Mouse (Mus musculus): ENCODE results near the gene Ctsl. TPM values are rescaled to one million over a fixed set of nuclear protein-coding genes. Genes with fewer than 3 reads are reported as not detected.

Ctsl gene
- polyA plus RNA-seq, 1 experiment from 2014 or later = 142 TPM

DNA sequence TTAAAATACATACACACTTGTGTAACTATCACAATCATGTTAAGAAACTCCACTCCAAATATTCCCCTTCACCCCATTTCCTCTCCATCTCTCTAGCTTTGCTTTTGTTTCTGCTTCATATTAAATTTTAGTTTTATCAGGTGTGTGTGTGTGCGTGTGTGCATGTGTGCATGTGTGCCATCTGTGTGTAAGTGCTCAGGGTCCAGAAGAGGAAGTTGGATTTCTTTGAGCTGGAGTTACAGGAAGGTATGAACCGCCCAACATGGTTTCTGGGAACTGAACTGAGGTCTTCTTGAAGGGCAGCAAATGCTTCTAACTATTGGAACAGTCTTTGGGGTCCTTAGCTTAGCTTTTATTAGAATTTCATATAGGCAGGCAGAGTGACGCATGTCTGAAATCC lies 14.2 kb upstream of the Ctsl start:
- DNase-seq (ENCODE audit: low spot score, missing footprints) = no peak
- Histone ChIP-seq H3K4me1 (ENCODE audit: control insufficient read depth, insufficient read depth, low read length) (no peaks in the 10 kb centered on the region), H3K9me3 (ENCODE audit: control insufficient read depth, low read length) (no peaks in the 10 kb centered on the region), H3K36me3 (ENCODE audit: control insufficient read depth, insufficient read depth, low read length) (no peaks in the 10 kb centered on the region), H3K4me3 (ENCODE audit: low read depth, low read length) (no peak overlapping the region), H3K4me2 (no peak overlapping the region), H3K27ac (ENCODE audit: low read depth, low read length) (no peak overlapping the region), H3K9ac (ENCODE audit: low read length) (no peak overlapping the region), H3K27me3 (ENCODE audit: control insufficient read depth, insufficient read depth, low read length) (no peaks in the 10 kb centered on the region)
- no peak for ATAC-seq (ENCODE audit: low FRiP score)
- 87% methylated on average over 3 of the region's 3 CpGs for WGBS

GRCm38 (mm10) chr13:64380251-64380650 lies 9.6 kb upstream of the Ctsl start:
- Histone ChIP-seq H3K4me3 (ENCODE audit: low read depth, low read length) (no peak overlapping the region), H3K27ac (ENCODE audit: low read depth, low read length) (no peak overlapping the region), H3K9ac (ENCODE audit: low read length) (no peak overlapping the region), H3K27me3 (ENCODE audit: control insufficient read depth, insufficient read depth, low read length) (no peaks in the 10 kb centered on the region), H3K36me3 (ENCODE audit: control insufficient read depth, insufficient read depth, low read length) (no peaks in the 10 kb centered on the region), H3K4me1 (ENCODE audit: control insufficient read depth, insufficient read depth, low read length) (no peaks in the 10 kb centered on the region), H3K4me2 (no peak overlapping the region), H3K9me3 (ENCODE audit: control insufficient read depth, low read length) (no peaks in the 10 kb centered on the region)
- ATAC-seq (ENCODE audit: low FRiP score) (no peak), DNase-seq (ENCODE audit: low spot score, missing footprints) (no peak)
- WGBS = 89% methylated on average over 2 of the region's 2 CpGs

- DNase-seq (ENCODE audit: low spot score, missing footprints) = no peak
- ATAC-seq (ENCODE audit: low FRiP score) = no peak
- Histone ChIP-seq H3K4me3 (ENCODE audit: low read depth, low read length) (no peak overlapping the region), H3K36me3 (ENCODE audit: control insufficient read depth, insufficient read depth, low read length) (no peaks in the 10 kb centered on the region), H3K9me3 (ENCODE audit: control insufficient read depth, low read length) (no peaks in the 10 kb centered on the region), H3K4me1 (ENCODE audit: control insufficient read depth, insufficient read depth, low read length) (no peaks in the 10 kb centered on the region), H3K9ac (ENCODE audit: low read length) (no peak overlapping the region), H3K27me3 (ENCODE audit: control insufficient read depth, insufficient read depth, low read length) (no peaks in the 10 kb centered on the region), H3K4me2 (no peak overlapping the region), H3K27ac (ENCODE audit: low read depth, low read length) (no peak overlapping the region)
- WGBS = 83% methylated on average over 4 of the region's 4 CpGs
These were observed 7.9 kb upstream of the Ctsl start for GRCm38 (mm10) chr13:64378601-64379000.

- no peak for ATAC-seq (ENCODE audit: low FRiP score)
- Histone ChIP-seq H3K9me3 (ENCODE audit: control insufficient read depth, low read length) (no peaks in the 10 kb centered on the region), H3K27ac (ENCODE audit: low read depth, low read length) (no peak overlapping the region), H3K4me2 (no peak overlapping the region), H3K36me3 (ENCODE audit: control insufficient read depth, insufficient read depth, low read length) (no peaks in the 10 kb centered on the region), H3K4me1 (ENCODE audit: control insufficient read depth, insufficient read depth, low read length) (no peaks in the 10 kb centered on the region), H3K9ac (ENCODE audit: low read length) (no peak overlapping the region), H3K4me3 (ENCODE audit: low read depth, low read length) (no peak overlapping the region), H3K27me3 (ENCODE audit: control insufficient read depth, insufficient read depth, low read length) (no peaks in the 10 kb centered on the region)
- 81% methylated on average over 2 of the region's 2 CpGs for WGBS
- DNase-seq (ENCODE audit: low spot score, missing footprints) = no peak
These were observed 5.8 kb upstream of the Ctsl start for GRCm38 (mm10) chr13:64376472-64376871.

DNA sequence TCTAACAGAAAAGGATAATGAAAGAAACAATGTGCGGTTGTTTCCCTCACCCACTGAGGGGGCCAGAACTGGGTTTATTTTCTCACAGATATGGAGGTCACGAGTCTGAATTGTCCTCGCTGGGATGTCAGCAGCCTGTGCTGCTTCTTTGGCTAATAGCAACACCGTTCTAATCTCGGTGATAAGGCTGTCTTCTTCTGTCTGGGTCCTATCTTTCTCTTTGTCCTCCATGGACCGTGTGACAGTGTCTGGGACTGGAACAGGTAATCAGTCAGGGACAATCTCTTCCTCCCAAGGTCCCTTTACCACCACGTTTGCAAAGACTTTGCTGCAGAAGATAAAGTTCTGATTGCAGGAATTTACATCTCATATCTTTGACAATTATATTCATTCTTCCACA lies 4.5 kb upstream of the Ctsl start:
- no peaks in the 10 kb centered on the region for H3K27me3 ChIP-seq (ENCODE audit: control insufficient read depth, insufficient read depth, low read length)
- H3K4me1 ChIP-seq (ENCODE audit: control insufficient read depth, insufficient read depth, low read length) = no peaks in the 10 kb centered on the region
- ATAC-seq (ENCODE audit: low FRiP score) = no peak
- no peak overlapping the region for H3K27ac ChIP-seq (ENCODE audit: low read depth, low read length)
- no peaks in the 10 kb centered on the region for H3K36me3 ChIP-seq (ENCODE audit: control insufficient read depth, insufficient read depth, low read length)
- H3K4me2 ChIP-seq = no peak overlapping the region
- H3K9me3 ChIP-seq (ENCODE audit: control insufficient read depth, low read length) = no peaks in the 10 kb centered on the region
- no peak for DNase-seq (ENCODE audit: low spot score, missing footprints)
- H3K4me3 ChIP-seq (ENCODE audit: low read depth, low read length) = no peak overlapping the region
- 67% methylated on average over 7 of the region's 7 CpGs for WGBS
- H3K9ac ChIP-seq (ENCODE audit: low read length) = no peak overlapping the region

DNA sequence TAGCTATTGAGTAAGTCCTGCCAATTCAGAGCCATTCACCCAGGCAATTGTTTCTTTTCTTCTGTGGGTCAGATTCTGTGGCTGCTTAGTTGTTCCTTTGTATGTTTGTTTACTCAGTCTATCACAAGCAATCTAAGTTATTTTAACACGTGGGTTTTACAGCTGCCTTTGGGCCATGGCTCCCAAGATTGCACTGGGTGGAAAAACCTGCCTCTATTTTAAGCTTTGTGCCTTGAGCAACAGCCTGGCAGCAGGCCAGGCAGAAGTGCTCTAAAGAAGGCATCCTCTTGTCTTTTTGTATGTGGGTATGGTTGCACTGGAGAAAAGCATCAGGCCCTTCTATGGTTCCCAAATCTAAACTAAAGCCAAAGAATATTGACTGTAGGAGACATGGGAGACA lies 3.0 kb upstream of the Ctsl start:
- DNase-seq (ENCODE audit: low spot score, missing footprints) = no peak
- 24% methylated on average over 1 of the region's 1 CpGs for WGBS
- Histone ChIP-seq H3K4me2 (no peak overlapping the region), H3K9me3 (ENCODE audit: control insufficient read depth, low read length) (no peaks in the 10 kb centered on the region), H3K4me3 (ENCODE audit: low read depth, low read length) (no peak overlapping the region), H3K36me3 (ENCODE audit: control insufficient read depth, insufficient read depth, low read length) (no peaks in the 10 kb centered on the region), H3K4me1 (ENCODE audit: control insufficient read depth, insufficient read depth, low read length) (peaks cover 3% of the 10 kb centered on the region; the same call in 1 of the 2 replicates), H3K27me3 (ENCODE audit: control insufficient read depth, insufficient read depth, low read length) (no peaks in the 10 kb centered on the region), H3K9ac (ENCODE audit: low read length) (no peak overlapping the region), H3K27ac (ENCODE audit: low read depth, low read length) (no peak overlapping the region)
- ATAC-seq (ENCODE audit: low FRiP score) = no peak

DNA sequence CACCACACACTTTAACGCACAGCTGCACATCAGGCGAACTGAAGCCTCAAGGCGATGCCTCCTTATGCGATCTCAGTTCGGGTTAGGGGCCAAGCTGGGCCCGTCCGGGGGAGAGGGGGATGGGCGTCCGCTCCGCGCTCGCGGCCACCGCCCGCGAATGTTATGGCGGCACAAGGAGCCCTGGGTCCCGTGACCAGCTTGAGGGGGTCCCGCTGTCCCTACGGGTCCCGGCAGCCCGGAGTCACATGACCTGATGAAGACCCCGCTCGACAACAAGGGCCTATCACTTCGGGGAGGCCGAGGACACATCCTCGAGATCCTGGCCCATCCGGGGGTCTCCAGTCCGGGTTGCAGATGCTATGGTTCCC lies 901 bp downstream of the Ctsl start:
- Histone ChIP-seq H3K27me3 (ENCODE audit: control insufficient read depth, insufficient read depth, low read length) (no peaks in the 10 kb centered on the region), H3K4me3 (ENCODE audit: low read depth, low read length) (peak overlapping the region; percentile 71), H3K4me2 (peak overlapping the region; percentile 75), H3K36me3 (ENCODE audit: control insufficient read depth, insufficient read depth, low read length) (peaks cover 7% of the 10 kb centered on the region; the same call in 1 of the 2 replicates), H3K27ac (ENCODE audit: low read depth, low read length) (peak overlapping the region; percentile 62), H3K4me1 (ENCODE audit: control insufficient read depth, insufficient read depth, low read length) (peaks cover 3% of the 10 kb centered on the region; the same call in 1 of the 2 replicates), H3K9me3 (ENCODE audit: control insufficient read depth, low read length) (no peaks in the 10 kb centered on the region), H3K9ac (ENCODE audit: low read length) (peak overlapping the region; percentile 74)
- no peak for DNase-seq (ENCODE audit: low spot score, missing footprints)
- 1% methylated on average over 29 of the region's 29 CpGs for WGBS
- peak; percentile 91 for ATAC-seq (ENCODE audit: low FRiP score)

DNA sequence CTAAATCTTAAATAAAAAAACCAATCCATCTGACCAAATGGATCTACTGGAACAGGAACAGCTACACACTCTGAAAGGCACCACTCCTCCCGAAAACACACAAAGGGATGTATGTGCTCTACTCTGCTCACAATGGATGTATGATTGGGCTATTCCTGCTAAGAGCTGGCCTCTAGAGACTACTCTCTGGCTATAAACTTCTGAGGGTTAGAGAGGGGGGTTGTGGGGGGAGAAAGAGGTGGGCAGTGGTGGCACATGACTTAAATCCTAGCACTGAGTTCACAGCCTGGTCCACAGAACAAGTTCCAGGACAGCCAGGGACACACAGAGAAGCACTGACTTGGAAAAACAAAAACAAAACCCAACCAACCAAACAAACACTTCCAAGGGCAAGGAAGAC lies 2.1 kb downstream of the Ctsl start:
- 97% methylated on average over 1 of the region's 1 CpGs for WGBS
- no peak overlapping the region for H3K4me2 ChIP-seq
- ATAC-seq (ENCODE audit: low FRiP score) = no peak
- no peaks in the 10 kb centered on the region for H3K27me3 ChIP-seq (ENCODE audit: control insufficient read depth, insufficient read depth, low read length)
- no peak overlapping the region for H3K27ac ChIP-seq (ENCODE audit: low read depth, low read length)
- H3K4me3 ChIP-seq (ENCODE audit: low read depth, low read length) = no peak overlapping the region; the same call in 1 of the 2 replicates
- no peak overlapping the region for H3K9ac ChIP-seq (ENCODE audit: low read length)
- no peaks in the 10 kb centered on the region for H3K9me3 ChIP-seq (ENCODE audit: control insufficient read depth, low read length)
- no peak for DNase-seq (ENCODE audit: low spot score, missing footprints)
- peaks cover 10% of the 10 kb centered on the region; the same call in 1 of the 2 replicates for H3K36me3 ChIP-seq (ENCODE audit: control insufficient read depth, insufficient read depth, low read length)
- H3K4me1 ChIP-seq (ENCODE audit: control insufficient read depth, insufficient read depth, low read length) = peaks cover 3% of the 10 kb centered on the region; the same call in 1 of the 2 replicates

GRCm38 (mm10) chr13:64367615-64368014 lies 3.1 kb downstream of the Ctsl start:
- WGBS = 95% methylated on average over 5 of the region's 5 CpGs
- Histone ChIP-seq H3K9me3 (ENCODE audit: control insufficient read depth, low read length) (no peaks in the 10 kb centered on the region), H3K4me3 (ENCODE audit: low read depth, low read length) (no peak overlapping the region), H3K27ac (ENCODE audit: low read depth, low read length) (no peak overlapping the region), H3K36me3 (ENCODE audit: control insufficient read depth, insufficient read depth, low read length) (peaks cover 10% of the 10 kb centered on the region; the same call in 1 of the 2 replicates), H3K27me3 (ENCODE audit: control insufficient read depth, insufficient read depth, low read length) (no peaks in the 10 kb centered on the region), H3K4me2 (no peak overlapping the region), H3K9ac (ENCODE audit: low read length) (no peak overlapping the region), H3K4me1 (ENCODE audit: control insufficient read depth, insufficient read depth, low read length) (peaks cover 3% of the 10 kb centered on the region; the same call in 1 of the 2 replicates)
- no peak for DNase-seq (ENCODE audit: low spot score, missing footprints)
- ATAC-seq (ENCODE audit: low FRiP score) = no peak

GRCm38 (mm10) chr13:64365326-64365725 lies 5.4 kb downstream of the Ctsl start:
- Histone ChIP-seq H3K27ac (ENCODE audit: low read depth, low read length) (no peak overlapping the region), H3K36me3 (ENCODE audit: control insufficient read depth, insufficient read depth, low read length) (peaks cover 10% of the 10 kb centered on the region; the same call in 1 of the 2 replicates)
- ATAC-seq (ENCODE audit: low FRiP score) = no peak

More at GRCm38 (mm10) chr13:64365326-64365725, 5.4 kb downstream of the Ctsl start:
- H3K9me3 ChIP-seq (ENCODE audit: control insufficient read depth, low read length) = no peaks in the 10 kb centered on the region
- H3K4me2 ChIP-seq = no peak overlapping the region
- no peak overlapping the region for H3K4me3 ChIP-seq (ENCODE audit: low read depth, low read length)
- peaks cover 3% of the 10 kb centered on the region; the same call in 1 of the 2 replicates for H3K4me1 ChIP-seq (ENCODE audit: control insufficient read depth, insufficient read depth, low read length)
- no peaks in the 10 kb centered on the region for H3K27me3 ChIP-seq (ENCODE audit: control insufficient read depth, insufficient read depth, low read length)
- DNase-seq (ENCODE audit: low spot score, missing footprints) = no peak
- no peak overlapping the region for H3K9ac ChIP-seq (ENCODE audit: low read length)
